Mouse (Mus musculus): ENCODE measurements around the gene Naglu. TPM values are rescaled to one million over a fixed set of nuclear protein-coding genes. Genes with fewer than 3 reads are reported as not detected.
"Not testable (repeated sequence)": the region's sequence is repeated elsewhere in the genome, so short reads cannot be mapped to it uniquely, and the experiment has no call there.

Gene Naglu
- total RNA-seq, 2 experiments from 2014 or later, result 27.3 to 28.2 TPM

- DNase-seq, result not testable (repeated sequence)
Observed at GRCm38 (mm10) chr11:101125008-101125407, 55.2 kb downstream of the Naglu start.

- no peak for DNase-seq
Observed at GRCm38 (mm10) chr11:101127075-101127474, 57.3 kb downstream of the Naglu start.

Small RNA genes lying within 50 kb of the gene (microRNA-seq; reads per million reads assigned to microRNA genes)
- not detected for gene Mir6928

Other genes starting within 250 kb of the Naglu start
- 10 to 100 TPM; 60.7 to 72.7 TPM for gene Stat5b, start 219.3 kb upstream of the Naglu start, total RNA-seq (2021)
- gene Stat5a, start 210.7 kb upstream of the Naglu start, total RNA-seq (2021), result 10 to 100 TPM; 37.1 to 52.7 TPM
- gene Stat3, start 130.5 kb upstream of the Naglu start, total RNA-seq (2021), result 10 to 100 TPM; 68.2 to 75.6 TPM
- 100 to 1,000 TPM; 327 to 368 TPM for gene Cavin1, start 99.1 kb upstream of the Naglu start, total RNA-seq (2021)
- gene Atp6v0a1, start 60.6 kb upstream of the Naglu start, total RNA-seq (2021), result 10 to 100 TPM; 93.4 to 95.8 TPM
- gene Hsd17b1, start 8.4 kb downstream of the Naglu start, total RNA-seq (2021), result under 1 TPM; 0.45 to 0.67 TPM
- 100 to 1,000 TPM in 1 of 2 experiments, 10 to 100 TPM in 1; 98.0 to 102 TPM for gene Coasy, start 12.6 kb downstream of the Naglu start, total RNA-seq (2021)
- gene Mlx, start 17.3 kb downstream of the Naglu start, total RNA-seq (2021), result 10 to 100 TPM; 32.9 to 35.0 TPM
- 1 to 10 TPM; 6.6 to 7.1 TPM for gene Psmc3ip, start 25.4 kb downstream of the Naglu start, total RNA-seq (2021)
- 10 to 100 TPM; 50.8 to 53.2 TPM for gene Retreg3, start 49.9 kb downstream of the Naglu start, total RNA-seq (2021)
- gene Tubg1, start 49.9 kb downstream of the Naglu start, total RNA-seq (2021), result 10 to 100 TPM; 42.6 to 44.6 TPM
- 1 to 10 TPM; 6.9 to 7.2 TPM for gene Tubg2, start 85.9 kb downstream of the Naglu start, total RNA-seq (2021)
- gene Cntnap1, start 100.5 kb downstream of the Naglu start, total RNA-seq (2021), result 10 to 100 TPM; 12.1 to 15.9 TPM
- gene Plekhh3, start 101.3 kb downstream of the Naglu start, total RNA-seq (2021), result 10 to 100 TPM; 26.2 to 40.8 TPM
- under 1 TPM; 0.78 to 1.00 TPM for gene Ccr10, start 105.4 kb downstream of the Naglu start, total RNA-seq (2021)
- gene Ezh1, start 156.5 kb downstream of the Naglu start, total RNA-seq (2021), result 10 to 100 TPM; 27.9 to 37.9 TPM
- 100 to 1,000 TPM; 101 to 116 TPM for gene Ramp2, start 176.0 kb downstream of the Naglu start, total RNA-seq (2021)
- 100 to 1,000 TPM; 109 to 112 TPM for gene Vps25, start 183.7 kb downstream of the Naglu start, total RNA-seq (2021)
- 1 to 10 TPM; 2.5 to 3.6 TPM for gene Wnk4, start 190.6 kb downstream of the Naglu start, total RNA-seq (2021)
- 1 to 10 TPM in 1 of 2 experiments, under 1 TPM in 1; 0.63 to 1.4 TPM for gene Cntd1, start 209.0 kb downstream of the Naglu start, total RNA-seq (2021)
- gene Coa3, start 209.1 kb downstream of the Naglu start, total RNA-seq (2021), result 10 to 100 TPM; 79.8 to 84.3 TPM
- gene Becn1, start 232.3 kb downstream of the Naglu start, total RNA-seq (2021), result 100 to 1,000 TPM; 132 to 133 TPM
- gene Psme3, start 246.2 kb downstream of the Naglu start, total RNA-seq (2021), result 100 to 1,000 TPM; 125 to 132 TPM